Mouse (Mus musculus): ENCODE measurements around the gene Pik3r5.

DNA sequence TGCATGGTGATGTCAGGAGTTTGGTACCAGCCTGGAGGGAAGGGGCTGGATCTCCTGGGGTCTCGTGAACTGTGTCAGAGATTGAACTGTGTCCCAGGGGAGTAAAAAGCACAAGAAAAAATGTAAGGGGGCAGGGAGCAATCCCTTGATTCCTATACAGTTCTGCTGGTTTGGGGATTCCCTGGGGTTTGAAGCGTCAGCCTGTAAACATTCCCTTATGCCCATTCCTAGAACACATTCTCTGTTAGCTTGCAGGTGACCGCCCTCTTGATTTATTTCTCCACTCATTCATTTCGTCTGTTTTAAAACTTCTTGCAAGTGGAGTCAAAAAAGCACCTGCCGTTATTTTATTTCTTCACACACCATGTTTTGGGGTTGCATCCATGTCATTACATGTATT is 27.1 kb downstream of the Pik3r5 start:
- TF ChIP-seq CTCF (IDR thresholded peaks at IDR 0.05; ENCODE audit: low read depth, low read length) (no peak), GATA1 (IDR thresholded peaks at IDR 0.05; ENCODE audit: borderline replicate concordance, low read length) (no peak), TAL1 (conservative IDR thresholded peaks at IDR 0.05; ENCODE audit: low read depth, low read length) (no peak)

Data from G1E (cell line).